Mouse (Mus musculus) lung, postnatal 0 days (tissue): ENCODE measurements around the gene Klhdc4. TPM values are rescaled to one million over a fixed set of nuclear protein-coding genes. Genes with fewer than 3 reads are reported as not detected.

ENCODE experiments used
- ATAC-seq: fragments of 200-750 bp; cut with Nextera tagmentation; 2 replicates; pipeline ENCODE4 v1.8.0; 2017; ENCODE audit warnings: moderate library complexity
- DNase-seq: peaks from one replicate; pipeline ENCODE4 v3.0.0-alpha.2; 2016; ENCODE audit warnings: low spot score
- H3K27ac ChIP-seq: fragments of 300-500 bp; sonication (generic); 2 replicates; pipeline ENCODE4 v1.5.1; 2014; ENCODE audit warnings: antibody characterized with exemption, mild to moderate bottlenecking, low read length, mixed read lengths
- H3K27me3 ChIP-seq: fragments of 300-500 bp; sonication (generic); replicated peaks from 2 replicates; pipeline ENCODE4 v1.6.1; 2014; ENCODE audit warnings: low read length, mixed read lengths; ENCODE audit not compliant: insufficient read depth
- H3K36me3 ChIP-seq: fragments of 300-500 bp; sonication (generic); 2 replicates; pipeline ENCODE4 v1.6.1; 2014; ENCODE audit warnings: low read length, mixed read lengths; ENCODE audit not compliant: insufficient read depth
- H3K4me1 ChIP-seq: fragments of 300-500 bp; sonication (generic); 2 replicates; pipeline ENCODE4 v1.6.1; 2014; ENCODE audit warnings: antibody characterized with exemption, low read depth, low read length, mixed read lengths; ENCODE audit not compliant: insufficient read depth
- H3K4me2 ChIP-seq: fragments of 300-500 bp; sonication (generic); replicated peaks from 2 replicates; pipeline ENCODE4 v1.6.1; 2014; ENCODE audit warnings: low read depth, mild to moderate bottlenecking, low read length, moderate library complexity, mixed read lengths
- H3K4me3 ChIP-seq: fragments of 300-500 bp; sonication (generic); 2 replicates; pipeline ENCODE4 v1.5.1; 2014; ENCODE audit warnings: low read depth, low read length
- H3K9ac ChIP-seq: fragments of 300-500 bp; sonication (generic); replicated peaks from 2 replicates; pipeline ENCODE4 v1.6.1; 2014; ENCODE audit warnings: low read depth, mild to moderate bottlenecking
- H3K9me3 ChIP-seq: fragments of 300-500 bp; sonication (generic); 2 replicates; pipeline ENCODE4 v1.6.1; 2016; ENCODE audit warnings: low read length, mixed read lengths
- CTCF ChIP-seq: IDR thresholded peaks from 2 replicates; pipeline ENCODE4 v1.5.1; 2016; ENCODE audit warnings: antibody characterized with exemption, mild to moderate bottlenecking
- EP300 ChIP-seq: IDR thresholded peaks from 2 replicates; pipeline ENCODE4 v1.6.1; 2016; ENCODE audit warnings: antibody characterized with exemption, mild to moderate bottlenecking, control low read depth
- WGBS: fragments of 180-500 bp; shearing (Covaris S2); extraction: QIAGEN DNeasy Blood & Tissue Kit; methylation state at CpG from one replicate; pipeline ENCODE4 v1.1.7; 2014; 5-methylcytosine and 5-hydroxymethylcytosine counted together
- polyA plus RNA-seq: library from polyadenylated mRNA; unstranded; fragments of >200 nt; fragmentation: Nextera tagmentation; extraction: Ambion mirVana; gene quantifications from 2 replicates; pipeline ENCODE4 v1.2.1, GENCODE M21; 2015

Gene Klhdc4
- polyA plus RNA-seq, 1 experiment from 2014 or later, result 22.9 TPM

- Histone ChIP-seq H3K36me3 (no peaks in the 10 kb centered on the region), H3K4me1 (peaks cover 5% of the 10 kb centered on the region; the same call in 1 of the 2 replicates), H3K9me3 (no peaks in the 10 kb centered on the region), H3K4me3 (no peak overlapping the region), H3K27me3 (no peaks in the 10 kb centered on the region), H3K27ac (no peak overlapping the region), H3K9ac (no peak overlapping the region), H3K4me2 (no peak overlapping the region)
- WGBS, result 70% methylated on average over 6 of the region's 6 CpGs
- ATAC-seq (no peak), DNase-seq (no peak)
- no peak for TF ChIP-seq CTCF
- TF ChIP-seq EP300, result no peak
Observed at GRCm38 (mm10) chr8:121847987-121848386, 18.6 kb upstream of the Klhdc4 start.

DNA sequence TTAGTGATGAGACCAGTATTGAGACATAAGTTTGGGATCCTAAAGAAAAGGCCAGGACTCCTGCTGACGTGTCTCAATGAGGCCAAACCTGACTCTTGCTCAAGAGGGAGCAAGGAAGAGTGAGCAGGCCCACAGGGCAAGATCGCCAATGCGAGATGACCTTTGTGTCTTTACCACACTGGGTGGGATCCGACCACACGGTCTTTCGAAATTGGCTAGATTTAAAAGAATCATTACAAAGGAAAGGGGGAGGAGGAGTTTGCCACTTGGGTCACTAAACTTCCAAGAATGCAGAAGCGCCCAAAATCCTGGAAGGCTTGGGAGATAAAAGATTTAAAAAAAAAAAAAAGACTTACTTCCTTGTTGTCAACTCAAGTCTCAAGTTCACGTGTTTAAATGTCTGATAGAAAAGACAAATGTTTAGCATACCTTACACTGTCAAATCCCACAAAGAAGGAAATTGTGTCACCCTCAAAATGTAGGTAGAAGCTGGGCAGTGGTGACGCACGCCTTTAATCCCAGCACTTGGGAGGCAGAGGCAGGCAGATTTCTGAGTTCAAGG is 18.0 kb upstream of the Klhdc4 start:
- H3K4me2 ChIP-seq, result no peak overlapping the region
- H3K27ac ChIP-seq, result no peak overlapping the region
- ATAC-seq (no peak), DNase-seq (no peak)
- no peaks in the 10 kb centered on the region for H3K36me3 ChIP-seq
- 64% methylated on average over 10 of the region's 10 CpGs for WGBS
- no peaks in the 10 kb centered on the region for H3K27me3 ChIP-seq
- no peak overlapping the region for H3K4me3 ChIP-seq
- TF ChIP-seq EP300 (no peak), CTCF (no peak)
- no peaks in the 10 kb centered on the region for H3K9me3 ChIP-seq
- peaks cover 5% of the 10 kb centered on the region; the same call in 1 of the 2 replicates for H3K4me1 ChIP-seq
- no peak overlapping the region for H3K9ac ChIP-seq

DNA sequence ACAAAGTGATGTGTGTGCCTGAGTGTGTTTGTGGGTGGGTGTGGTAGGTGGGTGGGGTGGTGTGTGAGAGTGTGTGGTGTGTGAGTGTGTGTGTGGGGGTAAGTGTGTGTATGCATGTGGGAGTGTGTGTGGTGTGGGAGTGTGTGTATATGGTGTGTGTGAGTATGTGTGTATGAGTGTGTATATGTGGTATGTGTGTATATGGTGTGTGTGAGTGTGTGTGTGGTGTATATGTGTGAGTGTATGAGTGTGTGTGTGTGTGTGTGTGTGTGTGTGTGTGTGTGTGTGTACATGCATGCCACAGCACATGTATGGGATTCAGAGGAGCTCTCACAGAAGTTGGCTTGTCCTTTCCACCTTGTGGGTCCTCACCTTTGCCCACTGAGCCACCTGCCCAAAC is 17.4 kb upstream of the Klhdc4 start:
- Histone ChIP-seq H3K27ac (no peak overlapping the region), H3K36me3 (no peaks in the 10 kb centered on the region), H3K4me1 (peaks cover 5% of the 10 kb centered on the region; the same call in 1 of the 2 replicates), H3K9ac (no peak overlapping the region), H3K9me3 (no peaks in the 10 kb centered on the region), H3K27me3 (no peaks in the 10 kb centered on the region), H3K4me2 (no peak overlapping the region), H3K4me3 (no peak overlapping the region)
- DNase-seq (no peak), ATAC-seq (no peak)
- TF ChIP-seq EP300 (no peak), CTCF (no peak)

- WGBS, result 46% methylated on average over 6 of the region's 7 CpGs
- H3K36me3 ChIP-seq, result no peaks in the 10 kb centered on the region
- TF ChIP-seq EP300 (no peak), CTCF (no peak)
- no peak overlapping the region for H3K4me2 ChIP-seq
- H3K4me1 ChIP-seq, result no peaks in the 10 kb centered on the region
- no peak overlapping the region for H3K9ac ChIP-seq
- no peaks in the 10 kb centered on the region for H3K27me3 ChIP-seq
- no peaks in the 10 kb centered on the region for H3K9me3 ChIP-seq
- no peak overlapping the region for H3K27ac ChIP-seq
- DNase-seq (peak; percentile 24), ATAC-seq (no peak)
- H3K4me3 ChIP-seq, result no peak overlapping the region
Observed at GRCm38 (mm10) chr8:121844765-121845164, 15.4 kb upstream of the Klhdc4 start.

DNA sequence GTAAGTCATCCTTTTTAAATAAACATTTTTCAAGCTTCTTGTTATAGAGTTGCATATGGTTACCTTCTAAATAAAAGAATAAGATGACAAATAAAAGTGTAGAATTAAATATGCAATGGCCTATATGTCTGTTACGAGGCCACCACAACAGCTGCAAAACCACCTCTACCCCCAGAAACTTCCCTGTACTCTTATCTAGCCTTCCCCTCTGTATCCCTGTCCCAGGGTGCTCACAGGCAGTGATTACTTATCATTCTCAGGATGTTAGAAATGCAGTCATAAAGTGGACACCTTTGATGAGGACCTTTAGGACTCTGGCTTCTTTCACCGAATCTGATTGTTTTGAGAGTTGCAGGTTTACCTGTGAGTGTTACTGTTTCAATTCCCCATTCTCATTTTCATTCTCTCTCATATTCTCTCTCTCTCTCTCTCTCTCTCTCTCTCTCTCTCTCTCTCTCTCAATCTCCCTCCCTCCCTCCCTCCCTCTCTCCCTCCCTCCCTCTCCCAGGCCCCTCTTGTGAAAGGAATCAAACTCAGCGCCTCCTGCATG is 13.9 kb upstream of the Klhdc4 start:
- 74% methylated on average over 3 of the region's 3 CpGs for WGBS
- no peak overlapping the region for H3K27ac ChIP-seq

GRCm38 (mm10) chr8:121842064-121842955 is 12.9 kb upstream of the Klhdc4 start:
- H3K27ac ChIP-seq, result no peak overlapping the region
- H3K4me2 ChIP-seq, result no peak overlapping the region
- H3K9me3 ChIP-seq, result no peaks in the 10 kb centered on the region
- no peak for TF ChIP-seq CTCF
- TF ChIP-seq EP300, result no peak
- 79% methylated on average over 8 of the region's 8 CpGs for WGBS
- ATAC-seq, result no peak
- H3K4me1 ChIP-seq, result no peaks in the 10 kb centered on the region
- no peaks in the 10 kb centered on the region for H3K27me3 ChIP-seq
- DNase-seq, result no peak
- H3K36me3 ChIP-seq, result no peaks in the 10 kb centered on the region
- H3K4me3 ChIP-seq, result no peak overlapping the region
- no peak overlapping the region for H3K9ac ChIP-seq

More for the DNA sequence above, 13.9 kb upstream of the Klhdc4 start:
- no peaks in the 10 kb centered on the region for H3K9me3 ChIP-seq
- H3K36me3 ChIP-seq, result no peaks in the 10 kb centered on the region
- DNase-seq (no peak), ATAC-seq (no peak)
- H3K4me2 ChIP-seq, result no peak overlapping the region
- H3K9ac ChIP-seq, result no peak overlapping the region
- TF ChIP-seq EP300, result no peak
- H3K27me3 ChIP-seq, result no peaks in the 10 kb centered on the region
- no peak overlapping the region for H3K4me3 ChIP-seq
- no peaks in the 10 kb centered on the region for H3K4me1 ChIP-seq
